Mouse (Mus musculus) neutrophil, adult 5-6 weeks (primary cell): ENCODE data around the gene Crip1. TPM values are rescaled to one million over a fixed set of nuclear protein-coding genes. Genes with fewer than 3 reads are reported as not detected.

Experiments used
- ATAC-seq: fragments of 151-379, 151-347 bp; 2 replicates; pipeline ENCODE4 v1.8.0; 2017; ENCODE audit warnings: mild to moderate bottlenecking, moderate TSS enrichment; ENCODE audit not compliant: insufficient number of reproducible peaks, poor library complexity, low FRiP score, severe bottlenecking; ENCODE audit errors: extremely low read depth
- total RNA-seq: library from RNA; stranded (forward); fragments of 200-1000 nt; gene quantifications from 2 replicates; pipeline ENCODE4 v1.2.3, GENCODE M21; 2017

Gene Crip1
- total RNA-seq, 1 experiment from 2014 or later = 448 TPM

DNA sequence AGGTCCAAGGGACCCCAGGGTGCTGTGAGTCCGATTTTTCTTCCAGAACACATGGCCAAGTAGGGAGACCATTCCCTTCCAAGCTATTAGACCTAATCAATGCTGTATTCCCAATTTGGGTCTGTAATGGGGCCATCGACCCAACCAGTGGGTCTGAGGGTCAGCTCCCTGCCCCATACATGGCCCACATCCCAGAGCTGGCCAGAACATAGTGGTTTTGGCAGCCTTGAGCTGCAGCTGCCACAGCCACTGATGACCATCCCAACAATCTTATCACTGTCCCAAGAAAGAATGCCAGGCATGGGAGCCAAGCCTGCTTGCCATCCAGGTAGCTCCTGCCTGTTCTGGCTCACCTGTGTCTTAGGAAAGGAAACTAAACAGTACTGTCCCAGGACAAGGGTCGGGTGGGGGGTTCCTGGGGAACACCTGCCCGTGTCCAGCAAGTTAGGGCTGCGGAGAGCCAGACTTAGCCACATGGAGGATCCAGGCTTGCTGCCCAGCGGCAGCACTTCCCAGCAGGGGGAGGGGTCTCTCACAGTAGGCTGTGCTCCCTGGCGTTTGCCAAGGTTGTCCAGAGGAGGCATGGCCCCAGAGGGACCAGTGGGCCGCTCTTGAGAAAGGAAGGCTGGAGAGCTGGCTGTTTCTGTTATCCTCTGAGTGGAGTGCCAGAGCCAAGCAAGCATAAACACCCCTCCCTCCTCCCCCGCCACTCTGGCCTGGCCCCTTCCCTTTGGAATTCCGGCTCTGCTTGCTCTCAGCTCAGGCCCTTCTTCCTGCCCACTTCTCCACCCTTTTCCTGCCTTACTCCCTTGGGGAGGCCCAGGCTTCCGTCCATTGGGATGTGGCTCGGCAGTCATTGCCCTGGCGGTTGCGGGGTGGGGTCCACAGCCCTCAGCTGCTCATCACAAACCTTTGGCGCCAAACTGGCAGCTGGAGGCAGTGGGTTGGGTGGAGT is 3.8 kb upstream of the Crip1 start:
- no peak for ATAC-seq

DNA sequence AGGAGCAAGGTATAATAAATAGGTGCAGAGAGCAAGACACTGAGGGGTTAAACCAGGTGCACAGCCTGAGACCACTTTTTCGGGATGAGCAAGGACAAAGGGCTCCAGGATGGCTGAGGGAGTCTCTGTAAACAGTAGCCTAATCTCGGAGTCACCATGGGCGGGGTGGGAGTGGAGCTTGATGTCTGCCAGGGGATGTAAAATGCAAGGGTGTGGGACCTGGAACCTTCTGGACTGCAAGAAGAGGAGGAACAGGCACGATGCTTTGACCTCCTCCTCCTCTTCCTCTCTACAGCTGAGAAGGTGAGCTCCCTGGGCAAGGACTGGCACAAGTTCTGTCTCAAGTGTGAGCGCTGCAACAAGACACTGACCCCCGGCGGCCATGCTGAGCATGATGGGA is 3.0 kb upstream of the Crip1 start:
- no peak for ATAC-seq

DNA sequence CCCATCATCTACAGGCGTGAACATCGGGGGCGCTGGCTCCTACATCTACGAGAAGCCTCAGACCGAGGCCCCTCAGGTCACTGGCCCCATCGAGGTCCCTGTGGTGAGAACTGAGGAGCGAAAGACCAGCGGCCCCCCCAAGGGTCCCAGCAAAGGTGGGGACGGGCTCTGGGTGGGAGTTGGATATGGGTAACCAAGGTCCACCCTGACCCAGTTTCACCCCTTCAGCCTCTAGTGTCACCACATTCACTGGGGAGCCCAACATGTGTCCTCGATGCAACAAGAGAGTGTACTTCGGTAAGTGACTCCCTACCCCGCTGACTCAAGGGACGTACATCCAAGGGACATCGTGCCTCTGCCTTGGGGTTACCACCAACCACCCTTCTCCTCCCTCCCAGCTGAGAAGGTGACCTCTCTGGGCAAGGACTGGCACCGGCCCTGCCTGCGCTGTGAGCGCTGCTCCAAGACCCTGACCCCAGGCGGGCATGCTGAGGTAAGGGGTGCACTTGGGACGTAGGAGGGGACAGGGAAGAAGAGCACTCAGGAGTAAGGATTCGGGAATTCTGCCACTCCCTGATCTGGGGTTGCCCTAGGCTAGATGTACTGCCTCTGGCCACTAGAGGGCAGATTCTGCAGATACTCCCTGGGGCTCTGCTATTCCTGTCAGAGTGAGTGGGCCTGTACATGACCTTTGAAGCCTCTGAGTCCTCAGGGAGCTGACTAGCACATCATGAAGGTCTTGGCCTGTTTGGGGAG is 1.9 kb upstream of the Crip1 start:
- ATAC-seq = peak; percentile 24; the same call in 1 of the 2 replicates

DNA sequence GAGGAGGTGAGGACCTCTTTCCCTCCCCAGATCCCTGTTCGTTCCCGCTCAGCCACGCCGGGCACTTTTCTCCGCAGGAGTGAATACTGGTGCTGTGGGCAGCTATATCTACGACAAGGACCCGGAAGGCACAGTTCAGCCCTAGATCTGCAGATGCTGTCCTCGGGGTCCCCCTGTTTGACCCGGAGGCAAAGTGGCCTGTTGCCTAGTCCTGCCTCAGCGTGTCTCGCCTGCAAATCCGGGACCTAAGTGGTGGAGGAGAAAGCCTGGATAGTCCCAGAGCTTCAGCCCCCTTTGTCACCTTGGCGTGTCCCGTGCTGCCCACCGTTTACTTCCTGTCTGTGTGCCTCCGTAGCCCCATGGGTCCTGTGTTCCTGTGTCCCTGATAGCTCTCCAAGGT is 1.2 kb upstream of the Crip1 start:
- ATAC-seq = no peak

DNA sequence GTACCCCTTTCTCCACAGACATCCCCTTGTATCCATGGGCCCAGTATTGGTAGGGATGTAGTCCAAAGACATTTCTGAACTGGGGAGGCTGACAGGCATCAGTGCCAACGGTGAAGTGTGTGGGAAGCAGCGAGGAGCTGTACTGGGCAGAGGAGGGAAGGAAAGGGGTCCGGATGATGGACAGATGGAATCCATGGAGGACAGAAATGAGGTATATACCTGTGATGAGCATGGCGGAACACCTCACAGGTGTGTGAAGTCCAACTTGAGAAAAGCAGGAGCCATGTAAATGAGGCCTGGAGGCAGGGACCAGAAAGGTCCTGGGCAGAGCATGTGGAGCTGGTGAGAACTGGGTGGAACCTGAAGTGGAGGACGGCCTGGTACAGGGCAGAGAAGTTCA is 525 bp upstream of the Crip1 start:
- ATAC-seq = no peak

DNA sequence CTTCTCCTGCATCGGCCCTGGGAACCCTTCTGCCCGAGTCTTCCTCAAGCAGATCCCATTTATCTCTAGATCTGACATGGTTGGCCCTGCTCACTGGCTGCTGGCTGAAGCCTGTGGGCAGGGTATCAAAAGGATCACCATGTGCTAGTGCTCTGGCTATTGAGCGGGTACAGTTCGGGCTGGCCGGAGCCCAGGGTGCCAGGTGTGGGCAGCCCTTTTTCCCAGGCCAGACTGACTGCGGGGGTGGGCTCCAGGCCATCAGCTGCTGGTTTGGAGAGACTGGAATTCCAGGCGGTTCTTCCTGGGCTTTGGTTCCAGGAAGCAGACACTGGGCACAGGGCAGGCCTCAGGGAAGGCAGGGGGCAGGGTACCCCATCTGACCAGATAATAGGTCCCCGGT is 1.4 kb downstream of the Crip1 start:
- no peak for ATAC-seq

DNA sequence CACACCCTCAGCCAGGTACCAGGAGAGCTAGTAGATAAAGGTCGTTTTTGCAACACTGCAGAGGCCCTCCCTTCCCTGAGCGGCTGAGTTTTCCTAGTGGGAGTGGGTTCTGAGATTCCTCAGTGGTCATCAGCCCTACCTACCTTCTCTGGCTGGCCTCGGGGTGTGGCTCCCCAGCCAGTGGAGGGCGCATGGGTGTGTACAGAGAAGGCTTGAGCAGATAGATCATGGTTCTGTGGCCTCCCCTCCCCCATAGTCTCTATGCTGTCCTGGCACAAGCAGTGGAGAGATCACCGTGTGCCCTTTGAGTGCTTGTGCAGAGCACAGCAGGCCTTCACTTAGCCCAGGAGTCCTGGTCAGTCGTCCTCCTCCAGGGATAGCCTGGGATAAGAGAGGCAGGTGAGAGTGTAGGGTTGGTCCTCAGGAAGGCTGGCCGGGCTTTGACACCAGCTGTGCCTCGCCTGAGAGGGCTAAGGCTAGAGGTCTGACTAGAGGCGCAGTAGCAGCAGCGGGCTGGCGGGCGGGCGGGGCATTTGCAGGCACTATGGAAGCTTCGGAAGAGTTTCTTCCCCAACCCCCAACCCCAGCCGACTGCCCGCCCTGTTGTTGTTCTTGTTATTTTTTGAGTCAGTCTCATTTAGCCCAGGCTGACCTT is 2.4 kb downstream of the Crip1 start:
- ATAC-seq = no peak

DNA sequence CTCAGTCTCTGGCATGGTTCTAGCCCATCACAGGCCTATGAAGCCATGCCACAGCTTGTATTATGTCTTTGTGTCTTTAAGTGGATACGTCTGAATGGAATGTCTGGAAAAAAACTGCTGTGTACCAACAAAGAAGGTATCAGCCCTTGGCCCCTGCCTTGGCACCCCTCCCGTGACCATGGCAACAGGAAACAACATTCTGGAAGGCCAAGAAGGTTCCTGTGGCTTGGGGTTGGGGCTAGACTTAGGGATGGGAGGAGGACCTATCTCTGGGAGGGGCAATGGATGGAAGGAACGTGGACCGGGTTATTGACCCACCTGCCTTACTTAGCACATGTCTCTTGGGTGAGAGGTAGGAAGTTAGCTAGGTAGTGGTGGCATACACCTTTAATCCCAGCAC is 3.2 kb downstream of the Crip1 start:
- ATAC-seq = no peak

DNA sequence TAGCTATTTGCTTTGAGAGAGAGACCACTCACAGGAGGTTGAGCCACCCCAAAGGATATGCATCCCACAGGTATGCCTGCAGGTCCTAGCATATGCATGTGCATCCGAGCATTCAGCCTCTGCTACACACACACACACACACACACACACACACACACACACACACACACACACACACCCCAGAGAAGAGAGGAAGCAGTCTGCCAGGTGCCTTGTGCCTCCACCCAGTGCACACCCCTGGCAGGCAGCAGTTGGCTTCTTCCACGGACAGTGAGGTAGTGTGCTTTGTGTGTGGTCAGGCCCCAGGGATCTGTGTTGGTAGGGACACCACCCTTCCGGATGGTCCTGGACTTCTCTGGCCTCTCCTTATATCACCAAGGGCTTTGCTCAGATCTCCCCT is 3.8 kb downstream of the Crip1 start:
- ATAC-seq = no peak

DNA sequence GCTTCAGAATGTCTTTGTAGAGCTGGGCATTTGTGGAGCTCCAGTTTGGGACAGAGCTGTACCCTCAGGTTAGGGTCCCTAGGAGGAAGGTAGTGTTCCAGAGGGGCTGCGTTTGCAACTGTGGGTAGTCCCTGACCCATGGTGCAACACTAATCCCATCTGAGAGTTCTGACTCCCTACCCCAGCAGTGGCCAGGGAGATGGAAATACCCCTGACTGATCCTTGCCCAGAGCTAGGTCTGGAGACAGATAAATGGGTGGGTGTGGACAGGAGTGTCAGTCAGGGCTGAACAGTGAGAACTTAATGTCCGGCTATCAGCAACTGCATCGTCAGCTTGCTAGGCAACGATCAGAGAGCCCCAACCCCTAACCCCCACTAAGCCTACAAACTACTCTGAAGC is 4.5 kb downstream of the Crip1 start:
- no peak for ATAC-seq

DNA sequence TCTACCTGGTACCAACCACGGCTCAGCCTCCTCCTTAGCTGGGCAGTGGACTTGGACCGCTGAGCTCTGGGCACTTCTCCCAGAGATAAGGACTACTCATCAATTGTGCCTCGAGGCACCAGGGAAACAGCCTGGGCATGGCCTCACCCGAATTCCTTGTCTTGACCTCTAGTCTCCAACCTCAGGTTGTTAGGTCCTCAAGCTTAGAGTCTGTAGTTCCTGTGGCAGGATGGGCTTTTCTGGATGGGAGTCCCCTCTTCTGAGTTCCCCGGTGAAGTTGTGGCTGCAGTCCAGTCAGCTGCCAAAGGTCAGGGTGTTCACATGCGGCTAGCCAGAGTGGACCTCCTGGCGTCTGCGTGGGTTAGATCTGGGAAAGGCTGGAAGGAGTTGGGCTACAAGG is 4.9 kb downstream of the Crip1 start:
- no peak for ATAC-seq

DNA sequence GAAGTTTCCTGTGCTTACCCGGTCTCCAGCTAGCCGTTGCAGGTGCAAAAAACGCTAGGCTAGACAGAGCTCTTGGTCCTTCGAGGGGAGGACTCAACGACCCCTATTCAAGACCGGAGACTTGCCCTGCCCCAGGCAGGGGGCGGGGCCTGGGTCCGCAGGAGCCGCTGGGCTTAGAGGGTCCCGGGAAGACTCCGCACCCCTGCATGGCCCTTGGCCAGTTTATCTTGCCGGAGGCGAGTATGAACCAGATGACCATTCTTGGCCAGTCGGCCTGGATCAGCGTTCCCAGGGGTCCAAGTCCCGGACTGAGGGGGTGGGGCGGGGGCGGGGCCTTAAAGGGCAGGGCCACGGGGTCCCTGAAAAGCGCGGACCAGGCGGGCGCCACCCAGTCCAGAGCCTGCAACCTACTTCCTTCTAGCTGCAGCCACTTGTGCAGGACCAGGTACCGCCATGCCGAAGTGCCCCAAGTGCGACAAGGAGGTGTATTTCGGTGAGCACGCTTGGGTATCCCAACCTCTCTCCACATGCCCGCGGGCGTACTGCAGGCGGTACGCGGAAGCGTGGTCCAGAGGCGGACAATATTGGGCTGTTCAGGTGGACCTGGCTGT is 5.7 kb downstream of the Crip1 start:
- no peak for ATAC-seq

DNA sequence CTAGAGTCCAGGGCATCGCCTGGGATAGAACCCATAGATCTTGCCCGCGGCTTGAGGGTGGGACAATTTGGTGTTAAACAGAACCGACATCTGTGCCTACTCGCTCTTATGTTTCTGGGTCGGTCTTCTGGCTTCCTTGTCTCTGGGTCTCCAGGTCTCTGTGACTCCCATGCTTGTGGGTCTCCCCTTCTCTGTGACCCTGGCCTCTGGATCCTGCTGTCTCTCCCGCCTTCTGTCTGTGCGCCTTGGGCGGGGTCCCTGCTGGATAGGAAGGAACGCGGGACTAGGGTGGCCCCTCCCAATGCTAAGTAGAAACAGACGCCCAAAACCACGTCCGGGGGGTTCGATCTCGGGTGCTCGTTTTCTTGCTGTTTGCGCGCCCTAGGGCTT is 6.2 kb downstream of the Crip1 start:
- no peak for ATAC-seq

DNA sequence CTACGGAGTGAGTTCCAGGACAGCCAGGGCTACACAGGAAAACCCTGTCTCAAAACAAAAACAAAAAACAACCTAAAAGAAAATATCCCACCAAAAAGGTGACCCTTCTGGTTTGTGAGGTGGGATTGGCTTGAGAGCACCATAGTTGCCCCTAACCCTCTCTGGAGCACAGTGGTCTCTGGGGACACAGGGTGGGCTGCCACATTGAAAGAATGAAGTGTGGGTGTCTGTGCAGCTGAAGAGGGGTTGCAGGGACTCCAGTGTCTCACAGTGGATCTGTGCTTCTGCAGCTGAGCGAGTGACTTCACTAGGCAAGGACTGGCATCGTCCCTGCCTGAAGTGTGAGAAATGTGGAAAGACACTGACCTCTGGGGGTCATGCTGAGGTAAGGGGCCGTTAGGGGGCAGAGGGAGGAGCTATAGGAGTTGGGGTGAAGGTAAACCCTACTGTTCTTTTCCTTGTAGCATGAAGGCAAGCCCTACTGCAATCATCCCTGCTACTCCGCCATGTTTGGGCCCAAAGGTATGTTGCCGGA is 6.9 kb downstream of the Crip1 start:
- ATAC-seq = no peak

DNA sequence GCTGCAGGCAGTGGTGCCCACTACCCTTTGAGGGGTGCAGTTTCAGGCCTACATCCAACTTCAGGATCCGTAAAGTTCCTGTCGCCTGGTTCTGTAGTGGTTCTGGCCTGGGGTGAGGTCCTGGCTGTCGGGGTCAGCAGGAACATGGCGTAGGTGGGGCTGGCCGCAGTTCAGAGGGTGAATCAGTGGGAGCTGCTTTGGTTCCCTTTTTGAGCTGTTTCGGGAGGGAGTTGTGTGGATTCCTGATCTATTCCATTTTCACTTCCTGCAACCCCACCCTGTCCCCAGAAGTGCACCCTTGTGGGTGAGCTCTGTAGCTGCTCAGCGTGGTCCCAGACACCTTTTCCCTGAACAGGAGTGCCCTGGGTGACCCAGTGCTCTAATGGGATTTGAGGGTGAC is 7.9 kb downstream of the Crip1 start:
- no peak for ATAC-seq

DNA sequence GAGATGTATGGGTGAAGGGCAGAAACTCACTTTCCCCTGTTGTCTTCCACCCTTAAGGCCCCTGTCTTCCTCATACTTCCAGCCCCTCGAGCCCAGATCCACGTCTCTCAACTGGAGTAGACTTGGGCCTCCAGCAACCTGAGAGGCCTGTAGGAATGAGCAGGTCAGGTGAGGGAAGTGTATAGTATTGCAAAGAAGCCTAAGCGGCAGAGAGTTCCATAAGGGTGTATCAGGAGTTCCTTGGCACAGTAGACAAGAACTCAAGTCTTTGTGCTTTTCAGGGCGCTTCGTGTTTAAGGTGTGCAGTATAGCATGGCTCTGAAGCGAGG is 8.6 kb downstream of the Crip1 start:
- ATAC-seq = no peak

DNA sequence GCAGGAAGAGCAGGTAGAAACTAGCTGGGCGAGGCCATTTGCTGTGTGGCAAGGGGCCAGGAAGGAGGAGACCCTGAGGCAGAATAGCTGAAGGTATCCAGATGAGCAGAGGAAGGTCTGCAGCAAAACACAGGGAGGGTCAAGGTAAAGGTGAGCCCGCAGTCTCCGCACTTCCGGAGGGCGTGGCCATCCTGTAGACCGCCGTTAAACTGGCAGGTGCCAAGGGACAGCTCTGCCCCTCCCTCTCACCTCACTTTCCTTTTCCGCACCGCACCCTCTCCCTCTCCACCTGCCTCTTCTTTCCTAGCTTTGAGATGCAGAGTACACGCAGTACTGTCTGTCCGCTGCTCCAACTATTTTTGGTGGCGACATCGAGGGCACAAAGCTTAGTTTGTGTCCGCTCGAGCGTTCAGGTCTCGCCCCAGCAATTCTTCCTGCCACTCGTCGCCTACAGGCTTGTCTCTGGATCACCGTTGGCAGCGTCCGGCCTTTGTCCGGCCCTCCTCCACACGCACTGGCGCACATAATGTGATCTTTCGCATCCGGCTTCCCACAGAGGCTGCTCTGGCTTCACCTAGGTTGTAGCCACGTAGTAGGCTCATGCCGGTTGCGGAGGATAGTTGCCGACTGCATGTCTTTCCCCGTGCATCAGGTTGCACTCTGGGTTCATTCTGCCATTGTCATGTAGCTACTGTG is 9.1 kb downstream of the Crip1 start:
- ATAC-seq = no peak

DNA sequence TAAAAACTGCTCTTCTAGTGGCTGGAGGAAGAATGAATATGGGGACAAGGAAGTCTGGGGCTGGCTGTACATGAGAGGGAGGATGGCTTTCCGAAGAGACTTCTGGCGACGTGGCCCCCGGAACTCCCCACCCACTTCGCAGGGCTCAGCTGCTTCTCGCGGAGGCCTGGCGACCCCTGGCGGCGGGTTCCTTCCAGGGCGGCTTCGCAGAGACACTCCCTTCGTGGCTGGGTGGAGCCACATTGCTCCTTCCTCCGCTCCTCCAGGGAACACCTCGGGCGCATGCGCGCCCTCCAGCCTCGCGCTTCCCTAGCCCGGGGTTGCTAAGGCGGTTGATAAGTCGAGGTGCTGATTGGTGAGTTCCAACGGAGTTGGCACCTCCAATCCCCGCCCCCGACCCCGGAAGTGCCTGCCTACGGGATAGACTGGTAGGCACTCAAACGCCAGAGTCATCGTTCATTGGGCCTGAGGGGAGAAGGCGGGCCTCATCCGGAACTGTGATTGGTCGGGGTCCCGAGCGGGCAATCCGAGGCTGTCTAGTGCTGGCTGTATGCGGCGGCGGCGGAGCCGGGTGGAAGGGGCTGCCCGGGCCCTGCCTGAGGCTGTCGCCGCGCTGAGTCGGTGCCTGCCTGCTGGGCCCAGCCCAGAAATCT is 9.9 kb downstream of the Crip1 start, which contains the start of gene Tedc1:
Gene Tedc1 (plus strand): TSS at position 535 of the 653 bp plus-strand sequence.
- ATAC-seq = peak; percentile 86
